Mouse (Mus musculus): ENCODE data around the gene Tspan14. TPM values are rescaled to one million over a fixed set of nuclear protein-coding genes. Genes with fewer than 3 reads are reported as not detected.

Gene Tspan14
- total and polyA plus RNA-seq, 3 experiments, result 26.3 to 35.8 (median 30.7) TPM

DNA sequence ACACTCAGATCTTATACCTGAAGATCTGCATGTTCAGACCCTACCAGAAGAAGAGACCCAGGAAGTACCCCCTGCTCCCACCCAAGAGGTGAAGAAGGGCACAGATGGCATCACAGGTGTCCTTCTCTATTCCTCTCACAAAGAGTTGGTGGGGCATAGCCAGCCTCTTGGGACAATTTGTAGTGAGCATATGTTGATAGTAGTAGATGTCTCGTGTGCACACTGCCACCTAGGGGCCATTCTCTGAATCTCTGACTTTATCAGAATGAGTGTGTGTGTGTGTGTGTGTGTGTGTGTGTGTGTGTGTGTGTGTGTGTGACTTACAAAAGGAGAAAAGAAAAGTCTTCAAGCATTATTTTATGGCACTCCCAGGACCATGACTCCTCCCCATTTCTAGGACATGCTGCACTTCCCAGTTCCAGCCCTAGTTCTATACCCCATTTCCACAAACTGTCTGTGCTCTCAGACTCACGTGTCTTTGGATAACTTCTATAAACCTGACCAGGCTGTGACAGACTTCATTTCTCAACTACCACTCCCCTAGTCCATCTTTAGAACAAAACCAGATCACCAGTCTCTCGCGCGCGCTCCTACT is 8.6 kb upstream of the Tspan14 start:
- DNase-seq, result peak; percentile 57

DNA sequence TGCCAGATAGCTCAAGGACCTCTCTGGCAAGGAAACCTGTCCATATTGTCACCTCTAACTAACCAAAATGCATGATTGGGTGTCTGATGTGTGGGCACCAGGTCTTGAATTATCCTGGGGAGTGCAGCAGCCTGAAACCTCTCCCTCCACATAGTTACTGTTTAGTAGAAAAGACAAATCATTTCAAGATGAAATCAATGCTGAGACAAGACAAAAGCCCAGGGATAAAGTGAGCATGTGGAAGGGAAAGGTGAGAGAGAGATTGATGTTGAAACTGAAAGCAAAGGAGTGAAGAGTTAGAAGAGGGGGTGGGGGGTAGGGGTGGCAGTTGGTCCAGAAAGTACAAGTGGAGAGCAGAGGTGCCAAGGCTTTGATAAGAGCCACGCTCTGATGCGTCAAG is 1.4 kb upstream of the Tspan14 start:
- DNase-seq, result no peak

DNA sequence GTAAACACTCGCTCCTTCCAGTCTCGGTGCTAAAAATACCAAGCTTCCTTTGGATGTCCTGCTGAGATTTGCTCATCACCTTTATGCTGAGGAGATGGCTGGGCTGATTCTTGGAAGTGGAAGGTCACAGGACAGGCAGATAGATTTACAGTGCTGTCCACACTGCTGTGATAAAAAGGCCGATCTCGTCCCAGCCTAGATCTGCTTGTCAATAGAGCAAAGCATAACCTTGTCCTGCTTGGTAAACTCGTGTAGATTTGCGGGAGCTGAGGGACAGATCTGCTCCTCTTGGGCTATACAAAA is 942 bp upstream of the Tspan14 start:
- no peak for DNase-seq

DNA sequence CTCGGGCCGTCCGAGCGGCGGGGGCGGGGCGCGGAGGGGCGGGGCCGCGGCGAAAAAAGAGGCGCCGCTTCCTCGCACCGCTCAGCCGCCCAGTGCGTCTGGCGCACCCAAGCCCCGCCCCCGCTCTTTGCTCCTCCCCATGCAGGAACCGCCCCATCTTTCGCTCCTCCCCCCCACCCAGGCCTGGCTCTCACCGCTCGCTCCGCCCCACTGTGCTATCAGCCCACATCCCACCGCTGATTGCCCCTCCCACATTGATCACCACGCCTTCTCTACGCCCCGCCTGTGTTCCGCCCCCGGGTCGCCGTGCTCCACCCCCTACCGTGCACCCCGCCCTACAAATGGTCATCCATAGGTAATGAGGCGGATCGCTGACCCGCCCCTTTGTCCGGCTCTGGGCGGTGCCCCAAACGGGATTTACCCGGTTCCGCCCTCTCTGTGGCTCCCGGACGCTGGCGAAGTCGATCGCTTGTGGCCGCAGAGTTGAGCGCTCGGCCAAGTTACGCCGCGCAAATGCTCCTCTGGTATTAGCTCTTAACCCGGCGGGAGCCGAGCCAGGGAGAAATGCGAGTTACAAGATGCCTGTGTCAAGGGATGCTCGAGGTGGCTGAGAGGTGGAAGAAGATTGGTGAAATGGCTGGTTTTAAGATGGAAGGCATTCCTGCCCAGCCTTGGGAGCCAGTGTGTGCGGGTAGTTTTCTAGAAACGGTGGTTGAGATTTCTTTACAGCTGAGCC is 423 bp upstream of the Tspan14 start:
- peak; percentile 100 for DNase-seq

DNA sequence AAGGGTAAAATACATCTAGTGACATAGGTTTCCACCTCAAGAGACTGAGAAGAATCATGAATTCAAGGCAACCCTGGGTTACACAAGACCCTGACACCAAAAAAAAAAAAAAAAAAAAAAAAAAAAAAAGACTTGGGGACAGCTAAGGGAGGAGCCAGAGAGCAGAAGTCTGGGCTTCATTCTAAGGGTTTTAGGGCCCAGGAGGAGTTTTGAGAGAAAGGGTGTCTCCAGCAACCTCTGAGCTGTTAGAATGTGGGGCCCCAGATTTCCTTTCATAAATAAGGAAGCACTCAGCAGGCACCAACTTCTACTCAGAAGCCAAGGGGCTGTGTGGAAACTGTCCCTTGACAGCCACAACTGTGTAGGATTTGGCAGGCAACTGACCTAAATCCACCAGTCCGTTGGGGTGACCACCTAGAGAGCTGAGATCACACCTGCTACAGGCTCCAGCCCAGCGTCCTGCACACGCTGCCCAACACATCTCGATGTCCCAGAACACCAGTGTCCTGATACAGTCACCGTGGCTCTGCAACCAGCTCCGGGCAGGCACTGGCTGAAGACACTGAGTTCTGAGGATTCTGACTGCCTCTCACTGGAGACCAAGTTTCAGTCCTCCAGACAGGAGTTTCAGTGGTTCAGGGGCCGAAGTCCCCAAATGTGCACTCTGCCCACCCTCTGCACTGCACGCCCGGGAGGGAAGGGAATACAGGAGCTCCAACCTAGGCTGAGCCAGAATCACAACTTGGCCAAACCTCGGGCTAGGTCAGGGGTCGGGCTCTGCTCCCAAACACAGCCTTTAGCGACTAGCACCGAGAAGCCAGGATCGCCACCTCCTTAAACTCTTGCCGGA is 875 bp downstream of the Tspan14 start:
- DNase-seq, result peak; percentile 61

DNA sequence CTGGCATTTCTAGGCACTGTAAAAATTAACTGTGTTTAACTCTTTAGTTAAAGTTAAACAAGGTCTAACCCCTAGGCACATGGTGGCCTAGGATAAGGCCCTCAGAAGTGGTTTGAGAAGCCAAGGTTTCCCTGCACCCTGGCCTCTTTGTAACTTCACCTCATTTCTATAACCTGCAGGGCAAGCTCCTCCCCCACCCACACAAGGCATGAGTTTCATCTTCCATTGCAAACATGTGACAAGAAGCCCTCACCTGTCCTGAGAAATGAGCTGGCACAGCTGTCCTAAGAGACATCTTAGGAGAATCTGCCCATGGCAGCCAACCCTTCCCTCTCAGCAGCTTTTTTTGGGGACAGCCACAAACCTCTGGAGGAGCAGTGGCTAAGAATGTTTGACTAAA is 1.7 kb downstream of the Tspan14 start:
- DNase-seq, result no peak

DNA sequence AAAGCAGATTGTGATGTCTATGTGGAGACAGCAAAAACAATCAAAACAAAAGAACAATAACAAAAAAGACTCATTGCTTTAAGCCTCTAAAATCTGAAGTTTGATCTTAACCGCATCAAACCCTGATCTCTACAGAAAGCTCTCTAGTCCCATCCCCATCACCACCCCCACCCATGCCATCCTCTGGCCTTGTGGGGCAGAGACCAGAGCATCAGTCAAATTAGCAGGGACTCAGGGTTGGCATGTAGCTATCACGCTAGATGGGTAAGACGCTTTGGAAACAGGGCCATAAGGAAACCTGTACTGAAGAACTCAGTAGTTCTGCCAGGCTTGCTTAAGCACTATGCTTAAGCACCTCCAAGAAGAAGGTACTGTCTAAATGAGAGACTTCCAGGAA is 2.4 kb downstream of the Tspan14 start:
- DNase-seq, result no peak

DNA sequence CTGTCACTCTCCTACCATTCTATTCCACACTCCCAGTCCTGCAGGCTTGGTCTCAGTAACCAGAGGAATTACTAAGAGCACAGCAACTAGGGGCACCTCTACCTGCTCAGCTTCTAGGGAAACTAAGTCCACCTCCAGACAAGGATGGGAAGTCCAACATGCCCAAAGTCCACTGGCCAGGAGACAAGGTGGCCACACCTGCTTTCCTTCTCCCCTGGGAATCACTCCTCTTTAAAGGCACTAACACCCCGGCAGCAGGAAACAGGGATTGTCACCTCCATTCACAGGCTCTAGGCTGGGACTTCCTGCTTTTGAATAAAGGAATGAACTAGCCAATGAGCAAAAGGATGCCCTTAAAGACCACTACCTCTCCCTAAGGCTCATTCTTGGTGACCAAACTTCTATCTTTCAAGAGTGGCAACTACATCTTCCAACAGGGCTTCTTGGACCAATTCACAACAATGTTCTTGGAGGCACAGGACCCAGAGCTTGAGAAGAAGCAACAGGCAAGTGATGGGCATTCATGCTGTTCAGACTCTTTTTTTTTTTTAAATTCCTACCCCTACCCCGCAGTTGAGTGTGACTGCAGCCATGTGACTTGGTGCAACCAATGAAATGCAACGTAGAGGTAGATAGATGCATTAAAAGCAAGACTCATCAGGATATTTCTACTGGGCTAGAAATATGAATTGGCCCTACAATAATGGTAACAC is 3.0 kb downstream of the Tspan14 start:
- DNase-seq, result no peak

DNA sequence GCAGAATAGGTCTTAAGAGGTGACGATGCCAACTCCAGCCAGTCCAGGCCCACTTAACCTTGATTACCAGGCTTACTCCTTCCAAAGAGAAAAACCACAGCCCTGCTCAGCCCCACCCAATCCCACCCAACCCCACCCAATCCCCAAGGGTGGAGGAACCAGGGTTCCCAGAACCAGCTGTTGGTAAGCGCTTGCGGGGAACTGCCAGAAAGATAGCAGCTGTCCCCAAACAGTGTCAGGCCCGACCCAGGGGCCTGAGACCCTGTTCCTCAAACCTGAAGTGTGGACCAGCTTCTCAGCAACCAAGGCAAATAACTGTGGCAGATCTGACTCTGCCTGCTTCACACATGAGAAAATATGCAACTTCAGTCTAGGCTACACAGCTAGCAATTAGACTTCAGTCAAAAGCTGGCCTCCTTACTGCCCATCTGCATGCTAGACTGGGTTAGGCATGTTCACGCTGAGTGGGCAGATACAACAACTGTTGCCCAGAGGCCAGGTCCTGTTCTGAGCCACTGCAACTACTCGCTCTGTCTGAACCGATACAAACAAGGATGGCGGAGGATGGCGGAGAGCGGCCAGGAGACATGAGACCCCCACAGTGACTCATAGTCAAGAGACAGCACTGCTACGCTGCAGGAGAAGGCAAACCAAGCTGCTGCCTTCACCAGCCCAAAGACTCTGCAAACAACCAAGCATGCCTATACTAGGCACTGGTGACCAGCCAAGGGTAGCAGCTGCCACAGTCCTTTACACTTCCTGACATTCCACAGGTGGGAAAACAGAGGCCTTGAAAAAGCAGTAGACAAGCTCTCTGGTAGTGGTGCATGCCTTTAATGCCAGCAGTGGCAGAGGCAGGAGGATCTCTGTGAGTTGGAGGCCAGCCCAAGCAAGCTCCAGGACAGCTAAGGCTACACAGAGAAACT is 4.0 kb downstream of the Tspan14 start:
- no peak for DNase-seq

DNA sequence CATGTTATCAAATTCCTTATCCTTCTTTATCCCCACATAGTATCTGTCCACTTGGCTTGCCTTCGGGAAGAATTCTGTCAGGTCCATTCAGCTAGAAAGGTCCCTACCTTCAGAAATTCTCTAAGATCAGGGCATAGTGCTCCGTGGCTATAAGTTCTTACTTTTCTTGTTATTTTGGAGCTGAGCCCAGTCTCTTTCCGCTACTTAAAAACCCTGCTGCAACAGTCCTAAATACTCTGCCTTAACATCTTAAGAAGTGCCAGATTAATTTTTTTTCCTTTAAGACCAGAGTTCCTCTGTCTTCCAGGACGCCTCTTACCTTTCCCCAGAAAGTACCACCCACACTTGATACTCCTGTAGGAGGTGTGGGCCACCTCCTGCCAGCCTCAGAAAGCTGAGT is 6.4 kb downstream of the Tspan14 start:
- no peak for DNase-seq

DNA sequence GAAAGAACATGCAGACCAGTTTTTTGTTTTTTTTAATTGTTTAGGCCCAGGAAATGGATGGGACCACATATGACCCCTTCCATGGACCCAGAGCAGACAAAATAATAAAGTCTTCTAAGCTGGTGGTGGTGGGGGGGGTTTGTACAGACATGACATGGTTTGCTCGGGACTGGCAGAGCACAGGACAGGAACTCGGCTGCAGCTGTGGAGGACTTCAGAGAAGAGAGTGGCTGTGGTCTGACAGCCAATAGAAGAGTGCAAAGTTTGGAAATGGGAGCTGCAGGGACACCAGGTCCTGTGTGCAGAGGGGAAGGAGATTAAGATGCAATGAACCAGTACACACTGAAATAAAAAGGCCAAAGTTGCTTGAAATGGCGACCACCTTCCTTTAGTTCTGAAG is 7.0 kb downstream of the Tspan14 start:
- no peak for DNase-seq

DNA sequence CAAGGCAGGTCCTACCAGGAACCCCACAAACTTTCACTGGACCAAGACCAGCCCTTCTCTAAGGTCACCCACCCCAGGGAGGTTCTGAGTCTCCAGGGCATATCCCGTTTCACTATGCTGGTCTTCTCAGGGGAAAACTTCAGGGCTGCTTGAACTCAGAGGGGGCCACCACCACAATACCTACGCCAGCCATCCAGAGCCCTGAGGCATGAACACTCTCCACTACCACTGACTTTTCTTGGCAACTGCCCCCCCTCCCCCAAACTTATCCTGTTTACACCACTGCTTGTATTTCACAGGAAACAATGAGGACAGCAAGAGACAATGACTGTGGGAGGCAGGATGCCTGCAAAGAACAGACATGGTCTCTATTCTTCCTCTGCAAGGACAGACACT is 7.6 kb downstream of the Tspan14 start:
- DNase-seq, result peak; percentile 46

DNA sequence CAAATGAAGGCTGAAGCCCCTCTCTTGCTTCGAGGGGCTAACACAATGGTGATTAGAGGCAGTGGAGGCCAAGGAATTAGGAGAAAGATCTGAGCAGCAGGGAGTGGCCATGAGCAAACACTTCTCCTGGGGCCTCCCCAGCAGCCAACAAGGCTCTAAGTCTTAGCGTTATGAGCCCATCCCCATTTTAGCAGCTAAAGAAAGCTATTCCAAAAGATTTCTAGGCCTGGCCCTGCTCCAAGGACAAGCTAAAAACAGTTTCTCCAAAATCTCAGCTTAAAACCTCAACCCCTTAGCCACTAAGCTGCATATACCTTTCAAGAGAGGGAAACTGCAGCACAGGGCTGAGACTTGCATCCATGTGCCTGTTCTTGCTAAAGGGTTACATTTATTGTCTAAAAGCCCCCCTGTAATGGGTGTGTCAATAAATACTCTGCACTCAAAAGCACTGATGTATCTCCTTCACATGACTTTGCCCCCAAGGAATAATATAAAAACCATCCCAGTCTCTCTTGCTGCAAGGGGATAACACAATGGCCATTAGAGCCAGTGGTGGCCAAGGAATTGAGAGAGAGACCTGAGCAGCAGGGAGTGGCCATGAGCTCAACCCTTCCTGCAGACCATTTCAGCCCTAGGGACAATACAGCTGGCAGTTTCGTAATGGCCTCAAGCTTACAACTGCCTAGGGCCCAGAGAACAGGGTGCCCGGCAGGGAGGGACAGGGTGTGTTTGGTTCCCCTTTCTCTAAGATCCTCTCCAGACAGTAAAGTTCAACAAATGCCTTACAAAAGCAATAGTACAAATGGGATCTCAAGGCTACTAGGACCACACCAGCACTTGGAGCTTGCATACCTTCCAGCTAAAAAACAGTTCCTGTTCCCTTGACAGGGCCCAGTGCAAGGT is 8.3 kb downstream of the Tspan14 start:
- DNase-seq, result peak; percentile 43

DNA sequence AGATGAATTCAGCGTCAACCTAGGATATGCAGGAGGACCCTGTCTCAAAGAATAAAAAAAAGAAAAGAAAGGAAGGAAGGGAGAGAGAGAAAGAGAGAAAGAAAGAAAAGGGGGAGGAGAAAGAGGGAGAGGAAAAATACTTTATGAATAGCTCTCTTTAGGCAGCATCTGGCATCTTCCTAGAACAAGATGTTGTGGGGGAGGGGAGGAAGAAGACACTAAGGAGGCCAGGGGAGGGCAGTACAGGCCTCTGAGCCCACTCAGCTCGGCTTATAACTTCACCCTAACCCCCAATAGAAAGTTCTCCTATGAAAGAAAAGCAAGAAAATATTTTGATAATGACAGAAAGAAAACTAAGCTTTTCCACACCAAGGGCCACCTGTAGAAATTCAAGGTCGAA is 9.0 kb downstream of the Tspan14 start:
- no peak for DNase-seq

DNA sequence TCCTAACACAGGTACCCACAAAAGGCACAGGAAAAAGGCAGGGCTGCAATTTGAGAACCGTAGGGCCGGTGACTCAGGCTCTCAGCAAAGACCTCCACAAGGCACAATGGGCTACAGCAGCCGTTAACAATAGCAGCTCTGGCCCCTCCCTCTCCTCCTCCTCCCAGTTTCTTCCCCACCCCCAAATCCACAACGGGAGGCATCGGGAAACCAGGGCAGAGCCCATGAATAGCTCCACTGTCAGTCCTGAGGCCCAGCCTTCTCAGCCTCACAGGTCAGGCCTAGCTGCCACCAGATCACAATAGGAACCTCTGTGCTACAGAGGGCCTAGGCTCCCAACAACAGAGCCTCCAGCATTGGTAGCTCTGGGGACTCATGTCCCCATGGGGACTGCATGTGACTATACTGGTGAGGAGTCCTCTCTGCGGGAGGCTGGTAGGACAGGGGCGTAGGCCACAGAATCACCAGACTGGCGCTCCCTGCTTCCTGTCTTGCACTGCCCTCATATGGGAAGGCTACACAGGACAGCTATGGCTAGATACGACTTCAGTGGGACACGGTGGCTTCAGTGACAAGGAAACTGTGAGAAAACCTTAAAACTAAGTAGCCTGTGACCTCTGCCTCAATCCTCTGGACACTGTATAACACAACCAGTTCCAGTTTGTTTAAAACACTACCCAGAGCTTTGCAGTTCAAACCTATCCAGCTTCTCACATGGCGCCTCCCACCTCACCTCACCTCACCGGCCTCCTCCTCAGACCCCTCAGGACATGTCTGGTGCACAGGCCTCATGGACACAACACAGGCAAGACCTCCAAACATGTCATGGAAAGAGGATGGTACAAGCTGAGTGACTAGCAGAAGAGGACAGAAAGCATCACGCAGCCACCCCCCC is 10.1 kb downstream of the Tspan14 start:
- DNase-seq, result peak; percentile 44

DNA sequence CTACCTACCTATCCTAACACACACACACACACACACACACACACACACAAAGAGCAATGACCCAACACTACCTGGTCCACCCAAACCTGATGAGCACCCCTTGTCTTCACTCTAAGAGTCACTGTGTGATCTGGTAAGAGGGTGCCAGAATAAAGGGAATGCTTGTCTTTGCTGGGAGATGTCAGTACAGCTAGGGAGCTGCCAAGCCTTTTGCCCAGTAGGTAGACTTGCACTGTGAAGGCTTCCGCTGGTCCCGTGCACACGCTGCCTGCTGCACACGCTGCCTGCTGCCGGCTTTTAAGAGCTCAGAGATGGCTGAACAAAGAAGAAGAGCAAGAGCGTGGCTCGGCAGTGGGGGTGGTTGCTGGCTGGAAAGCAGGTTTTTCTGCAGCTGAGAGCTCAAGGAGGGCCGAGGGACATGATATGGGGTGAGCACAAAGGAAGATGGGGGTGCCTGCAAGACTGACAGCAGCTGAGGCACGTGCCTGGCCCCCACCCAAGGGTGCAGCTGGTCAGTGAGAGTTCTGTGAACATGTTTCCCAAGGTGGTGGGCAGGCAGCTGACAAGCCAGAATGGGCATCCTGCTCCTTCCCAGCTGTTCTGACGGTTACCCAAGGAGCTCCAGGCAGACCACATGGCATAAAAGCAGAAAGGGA is 10.9 kb downstream of the Tspan14 start:
- DNase-seq, result no peak

DNA sequence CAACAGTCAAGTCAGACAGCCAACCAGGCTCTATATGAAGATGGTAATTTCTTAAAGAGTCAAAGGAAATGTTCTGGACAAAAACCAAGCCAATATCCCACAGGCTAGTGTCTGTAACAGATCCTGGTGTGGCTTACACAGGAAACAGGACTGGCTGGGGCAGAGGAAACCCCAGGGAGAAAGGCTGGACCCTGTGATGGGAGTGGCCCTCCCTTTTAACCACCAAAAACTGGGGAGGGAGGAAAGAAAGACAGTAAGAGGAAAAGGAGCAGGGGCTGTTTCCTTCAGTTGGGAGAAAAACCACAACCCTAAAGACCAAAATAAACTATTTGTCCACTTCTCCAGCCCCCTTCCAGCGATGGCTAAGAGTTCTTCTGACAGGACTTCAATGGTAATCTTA is 11.5 kb downstream of the Tspan14 start:
- no peak for DNase-seq

DNA sequence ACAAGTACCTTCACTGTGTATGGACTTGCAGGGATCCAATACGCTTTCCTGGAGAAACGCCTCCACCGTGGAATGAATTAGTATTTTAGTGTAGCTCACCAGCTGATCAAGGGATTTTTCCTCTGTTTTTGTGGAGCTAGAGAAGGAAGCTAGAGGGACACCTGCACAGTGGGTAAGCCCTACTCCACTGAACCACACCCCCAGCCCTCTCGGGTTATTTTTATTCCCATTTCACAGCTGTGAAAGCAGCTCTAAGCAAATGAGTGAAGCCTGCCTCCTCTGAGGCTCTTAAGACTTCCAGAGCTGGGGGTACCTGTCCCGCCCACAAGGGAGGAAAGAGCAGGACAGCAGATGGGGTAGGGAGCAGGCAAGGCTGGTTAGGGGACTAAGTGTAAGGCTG is 13.2 kb downstream of the Tspan14 start:
- DNase-seq, result no peak

DNA sequence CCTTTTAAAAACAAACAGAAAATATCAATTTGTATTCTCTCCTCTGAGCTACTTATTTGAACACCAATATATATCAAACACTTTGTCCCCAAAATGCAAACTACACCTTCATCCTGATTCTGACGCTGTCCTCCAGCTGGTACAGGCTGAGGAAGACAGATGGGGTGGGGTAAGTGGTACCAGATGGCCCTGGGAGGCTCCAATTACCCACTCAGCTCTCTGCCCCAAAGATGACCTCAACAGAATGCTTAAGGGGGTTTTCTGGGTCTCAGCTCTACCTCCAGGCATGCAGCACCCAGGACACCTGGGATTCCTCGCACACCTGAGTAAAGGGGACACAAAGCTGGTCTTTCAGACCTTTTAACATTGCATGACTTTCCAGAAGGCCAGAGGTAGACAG is 13.9 kb downstream of the Tspan14 start:
- no peak for DNase-seq

Measured in adrenal gland, adult 2 months (tissue).